Mouse (Mus musculus) cortical plate, adult 2 months (tissue): ENCODE results near the gene Sox15.
"Not testable (repeated sequence)": the region's sequence is repeated elsewhere in the genome, so short reads cannot be mapped to it uniquely, and the experiment has no call there.

ENCODE experiments used
- CTCF ChIP-seq: fragments of 200-500 bp; IDR thresholded peaks from 2 replicates; pipeline ENCODE4 v1.5.1; 2011; ENCODE audit warnings: mild to moderate bottlenecking, control low read depth, low read length; ENCODE audit not compliant: insufficient read depth; ENCODE audit errors: extremely low read depth
- POLR2A ChIP-seq: fragments of 200-500 bp; IDR thresholded peaks from 2 replicates; pipeline ENCODE4 v1.6.1; 2011; ENCODE audit warnings: mild to moderate bottlenecking, low read length, control low read depth; ENCODE audit not compliant: insufficient read depth; ENCODE audit errors: extremely low read depth

DNA sequence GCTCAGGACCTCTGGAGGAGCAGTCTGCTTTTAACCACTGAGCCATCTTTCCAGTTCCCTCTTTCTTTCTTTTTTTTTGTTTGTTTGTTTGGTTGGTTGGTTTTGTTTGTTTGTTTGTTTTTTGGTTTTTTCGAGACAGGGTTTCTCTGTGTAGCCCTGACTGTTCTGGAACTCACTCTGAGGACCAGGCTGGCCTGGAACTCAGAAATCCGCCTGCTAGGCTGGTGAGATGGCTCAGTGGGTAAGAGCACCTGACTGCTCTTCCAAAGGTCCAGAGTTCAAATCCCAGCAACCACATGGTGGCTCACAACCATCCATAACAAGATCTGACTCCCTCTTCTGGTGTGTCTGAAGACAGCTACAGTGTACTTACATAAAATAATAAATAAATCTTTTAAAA lies 30.8 kb upstream of the Sox15 start:
- TF ChIP-seq POLR2A, CTCF: not testable (repeated sequence)
